Mouse (Mus musculus): ENCODE data around the gene Casc4. TPM values are rescaled to one million over a fixed set of nuclear protein-coding genes. Genes with fewer than 3 reads are reported as not detected.
"Not testable (repeated sequence)": the region's sequence is repeated elsewhere in the genome, so short reads cannot be mapped to it uniquely, and the experiment has no call there.

Gene Casc4
- total RNA-seq, 2 experiments from 2014 or later: 98.8 to 103 TPM

DNA sequence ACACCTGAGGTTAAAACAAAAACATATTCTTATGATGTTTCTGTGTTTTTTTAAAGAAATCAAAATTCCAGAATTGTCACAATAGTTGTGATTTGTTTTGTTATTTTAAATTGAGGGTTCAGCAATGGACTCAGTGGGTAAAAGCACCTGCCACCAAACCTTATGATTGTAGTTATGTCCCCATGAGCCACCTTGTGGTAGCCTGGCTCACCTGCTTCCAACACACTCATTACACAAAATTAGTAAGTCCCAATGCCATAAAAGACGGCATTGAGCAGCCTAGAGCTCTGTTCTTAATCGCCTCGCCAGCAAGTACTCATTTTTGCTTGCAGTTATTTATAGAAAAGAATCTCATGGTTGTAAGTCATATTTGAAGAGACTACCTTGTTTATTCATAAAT lies 43.2 kb downstream of the Casc4 start:
- no peak for DNase-seq (ENCODE audit: low spot score in 2 of 2)

DNA sequence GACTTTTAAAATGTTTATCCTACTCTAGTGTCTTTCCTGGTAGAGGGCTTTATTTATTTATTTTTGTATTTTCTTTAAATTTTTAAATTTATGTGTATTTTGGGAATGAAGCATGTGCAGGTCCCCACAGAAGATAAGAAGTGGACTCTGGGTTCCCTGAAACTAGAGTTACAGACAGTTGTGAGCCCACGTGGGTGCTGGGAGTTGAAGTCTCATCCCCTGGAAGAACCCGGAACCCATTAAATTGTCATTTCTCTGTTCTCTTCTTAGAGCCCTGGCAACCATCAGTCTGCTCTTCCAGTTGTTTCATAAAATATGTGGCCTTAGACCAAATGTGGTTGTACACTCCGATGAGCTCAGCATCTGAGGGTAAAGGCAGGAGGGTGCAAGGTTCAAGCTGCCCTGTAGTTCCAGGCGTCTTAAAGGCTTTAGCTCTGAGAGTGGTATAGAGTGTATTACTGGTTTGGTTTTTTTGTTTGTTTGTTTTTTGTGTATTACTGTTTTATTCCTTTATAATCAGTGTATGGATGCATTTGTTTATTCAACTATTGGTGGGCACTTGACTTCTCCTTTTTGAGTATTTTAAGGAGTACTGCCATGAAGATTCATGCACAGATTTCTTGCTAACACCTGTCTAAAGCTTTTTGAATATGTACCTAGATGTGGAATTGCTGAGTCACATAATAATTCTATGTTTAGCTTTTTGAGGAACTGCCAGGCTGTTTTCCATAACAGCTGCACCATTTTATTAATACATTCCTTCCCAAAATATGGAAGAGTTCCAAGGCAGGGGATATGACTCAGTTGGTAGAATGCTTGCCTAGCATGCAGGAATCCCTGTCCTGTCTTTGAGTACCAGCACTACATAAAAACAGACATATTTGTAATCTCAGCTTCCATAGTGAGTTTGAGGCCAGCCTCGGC lies 49.5 kb downstream of the Casc4 start:
- peak; percentile 3 to 37 for DNase-seq (ENCODE audit: low spot score in 2 of 2)

DNA sequence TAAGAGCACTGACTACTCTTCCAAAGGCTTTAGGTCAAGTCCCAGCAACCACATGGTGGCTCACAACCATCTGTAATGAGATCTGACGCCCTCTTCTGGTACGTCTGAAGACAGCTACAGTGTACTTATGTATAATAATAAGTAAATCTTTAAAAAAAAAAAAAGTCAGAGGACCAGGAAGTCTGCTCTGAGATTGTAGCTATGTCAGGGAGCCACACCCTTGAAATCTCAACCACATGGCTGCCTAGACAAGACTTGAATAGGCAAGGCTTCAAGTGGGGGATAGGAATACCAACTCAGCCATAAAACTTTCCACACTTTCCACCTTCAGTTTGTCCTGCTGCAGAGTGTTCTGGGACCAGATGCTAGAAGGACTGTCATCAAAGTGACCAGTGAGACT lies 70.9 kb downstream of the Casc4 start:
- not testable (repeated sequence) for DNase-seq (ENCODE audit: low spot score in 2 of 2)

DNA sequence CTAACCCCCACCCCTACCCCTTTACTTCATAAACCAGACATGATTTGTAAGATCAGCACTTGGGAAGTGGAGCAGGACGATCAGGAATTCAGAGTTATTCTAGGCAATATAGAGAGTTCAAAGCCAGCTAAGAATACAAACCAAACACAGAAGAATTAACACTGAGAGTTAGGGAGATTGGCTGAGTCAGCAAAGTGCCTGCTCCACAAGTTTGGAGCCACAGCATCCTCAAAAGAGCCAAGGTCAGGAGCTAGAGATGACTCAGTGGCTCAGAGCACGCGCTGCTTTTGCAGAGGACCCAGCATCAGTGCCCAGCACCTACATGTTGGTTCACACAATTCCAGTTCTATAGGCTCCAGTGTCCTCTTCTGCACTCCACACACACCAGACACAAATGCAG lies 76.6 kb downstream of the Casc4 start:
- no peak for DNase-seq (ENCODE audit: low spot score in 2 of 2)

DNA sequence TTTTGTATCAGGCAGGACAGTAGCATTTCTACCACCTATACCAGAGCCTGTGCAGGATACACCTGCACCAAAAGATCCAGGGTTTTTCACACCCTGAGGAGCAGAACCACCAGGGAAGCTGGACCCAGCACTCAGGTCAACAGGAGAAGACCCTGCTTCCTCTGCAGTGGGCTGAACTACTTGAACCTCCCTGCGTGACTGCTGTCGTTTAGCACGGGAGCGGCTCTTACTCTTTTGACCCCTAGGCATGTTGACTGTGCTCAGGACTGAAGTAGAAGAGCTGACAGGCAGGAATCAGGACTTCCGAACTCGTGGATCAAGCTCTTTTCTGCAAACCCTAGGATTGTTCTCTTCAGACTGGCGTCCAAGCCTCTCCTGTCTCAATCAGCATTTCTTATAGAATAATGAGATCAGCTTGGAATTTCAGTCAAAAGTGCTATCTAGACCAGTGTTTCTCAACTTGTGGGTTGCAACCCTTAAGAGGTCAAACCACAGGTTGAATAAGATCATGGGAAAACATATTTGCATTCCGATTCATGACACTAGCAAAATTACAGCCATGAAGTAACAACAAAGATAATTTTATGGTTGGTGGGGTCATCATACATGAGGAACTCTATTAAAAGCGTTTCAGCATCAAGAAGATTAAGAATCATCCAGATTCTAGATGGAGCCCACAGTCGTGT lies 88.3 kb downstream of the Casc4 start:
- DNase-seq (ENCODE audit: low spot score in 2 of 2): no peak

DNA sequence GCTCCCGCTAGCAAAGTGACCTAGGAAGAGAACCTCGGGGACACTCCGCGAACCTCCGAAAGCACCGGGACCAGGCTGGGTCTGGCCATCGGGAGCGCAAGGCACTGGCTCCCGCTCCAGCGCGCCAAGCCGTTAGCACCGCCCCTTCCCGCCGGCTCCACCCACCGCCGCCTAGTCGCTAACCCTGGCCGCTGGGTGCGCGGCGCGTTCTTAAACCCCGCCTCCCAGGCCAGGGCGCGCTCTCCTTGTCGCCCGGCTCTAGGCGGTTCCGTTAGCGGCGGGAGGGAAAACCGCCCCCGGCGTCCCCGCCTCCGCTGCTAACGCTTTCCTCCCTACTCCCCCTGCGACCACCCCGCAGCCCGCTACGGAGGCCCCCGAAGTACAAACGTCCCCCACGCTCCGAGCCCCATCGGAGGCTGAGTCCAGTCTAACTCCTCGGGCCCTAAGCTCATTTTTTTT lies 89.0 kb downstream of the Casc4 start, which contains the start of the genes Ctdspl2 and Mageb3:
Gene Ctdspl2, plus strand, starts transcription at position 237 of the 459 bp plus-strand sequence.
Gene Mageb3, minus strand, starts transcription at position 328 of the 459 bp plus-strand sequence.
- DNase-seq (ENCODE audit: low spot score in 2 of 2): peak; percentile 93 to 95

DNA sequence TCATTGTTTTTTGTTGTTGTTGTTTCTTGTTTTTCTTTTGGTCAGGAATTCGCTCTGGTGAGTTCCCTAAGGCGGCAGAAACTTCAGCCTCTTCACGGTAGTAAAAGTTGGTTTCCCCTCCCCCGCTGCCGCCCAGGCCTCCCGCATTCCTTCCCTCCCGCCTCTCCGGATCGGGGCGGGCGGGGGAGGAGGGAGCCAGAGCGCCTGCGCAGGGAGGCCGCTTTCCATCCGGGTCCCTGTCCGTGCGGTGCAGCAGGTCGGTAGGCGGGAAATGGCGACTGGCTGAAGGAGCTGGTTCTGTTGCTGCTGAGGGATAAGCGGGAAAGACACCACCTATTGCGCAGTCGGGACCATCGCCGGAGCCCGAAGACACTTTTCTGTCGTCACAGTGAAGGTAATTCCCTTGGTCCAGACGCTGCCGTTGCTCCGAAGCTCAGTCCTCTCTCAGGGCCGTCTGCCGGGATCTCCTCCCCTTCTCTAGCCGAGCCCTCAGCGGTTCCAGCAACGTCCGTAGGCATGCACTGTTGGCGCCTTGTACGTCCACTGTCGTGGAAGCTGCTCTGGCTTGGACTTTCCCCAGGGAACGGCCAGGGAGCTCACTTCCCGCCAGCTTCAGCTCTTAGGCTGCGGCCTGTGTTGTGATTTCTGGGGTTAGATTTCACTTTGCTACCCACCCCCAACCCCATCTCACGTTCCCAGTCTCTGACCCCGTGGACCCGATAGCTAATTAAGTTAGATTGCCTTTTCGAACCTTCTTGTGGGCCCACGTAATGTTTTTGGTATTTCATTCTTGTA lies 89.7 kb downstream of the Casc4 start:
- DNase-seq (ENCODE audit: low spot score in 2 of 2): peak; percentile 93 to 96

DNA sequence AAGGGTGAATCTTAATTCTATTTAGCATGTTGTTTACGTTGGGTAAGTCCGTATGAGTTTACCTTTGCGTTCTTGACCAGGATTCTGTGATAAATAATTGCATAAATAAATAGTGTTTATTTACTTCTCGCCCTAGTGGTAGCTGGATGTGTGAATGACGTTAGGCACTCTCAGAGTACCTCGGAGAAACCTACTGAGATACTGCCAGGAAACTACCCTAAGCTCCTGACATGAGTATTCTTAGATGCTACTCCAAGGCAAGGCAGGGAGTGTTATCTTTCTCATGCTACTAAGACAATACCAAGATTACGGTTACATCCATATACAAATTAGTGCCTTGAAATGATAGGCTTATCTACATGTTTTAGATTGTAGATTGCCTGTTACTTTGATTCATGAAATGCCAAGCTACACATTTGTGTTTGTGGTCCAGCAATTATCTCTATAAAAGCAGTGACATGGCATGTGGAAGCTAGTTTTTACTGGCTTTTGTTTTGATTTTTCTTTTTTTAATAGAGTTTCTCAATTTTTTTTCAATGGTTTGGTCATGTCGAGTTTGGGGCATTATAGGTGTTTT lies 90.5 kb downstream of the Casc4 start:
- DNase-seq (ENCODE audit: low spot score in 2 of 2): no peak

Other genes starting within 250 kb of the Casc4 start
- gene Frmd5, start 59.9 kb upstream of the Casc4 start, total RNA-seq (2021): 10 to 100 TPM; 33.5 to 37.9 TPM
- gene Ctdspl2, start 89.0 kb downstream of the Casc4 start, total RNA-seq (2021): 10 to 100 TPM; 32.8 to 36.3 TPM
- under 1 TPM; 0.12 to 0.25 TPM for gene Mageb3, start 89.1 kb downstream of the Casc4 start, total RNA-seq (2021)
- 10 to 100 TPM; 17.0 to 17.2 TPM for gene Eif3j1, start 161.6 kb downstream of the Casc4 start, total RNA-seq (2021)

Measured in layer of hippocampus, adult 18-20 months (tissue).